Mouse (Mus musculus) heart, postnatal 0 days (tissue): ENCODE measurements around the gene Plekha4. TPM values are rescaled to one million over a fixed set of nuclear protein-coding genes. Genes with fewer than 3 reads are reported as not detected.
"Not testable (repeated sequence)": the region's sequence is repeated elsewhere in the genome, so short reads cannot be mapped to it uniquely, and the experiment has no call there.

Experiments
- ATAC-seq: fragments of 200-750 bp; cut with Nextera tagmentation; 2 replicates; pipeline ENCODE4 v1.8.0; 2017; ENCODE audit warnings: low read depth, moderate number of reproducible peaks, moderate library complexity; ENCODE audit not compliant: insufficient read depth
- DNase-seq: peaks from one replicate; pipeline ENCODE4 v3.0.0-alpha.2; 2016; ENCODE audit warnings: low spot score
- H3K27ac ChIP-seq: fragments of 300-500 bp; sonication (generic); 2 replicates; pipeline ENCODE4 v1.5.1; 2014; ENCODE audit warnings: low read depth, mild to moderate bottlenecking
- H3K27me3 ChIP-seq: fragments of 300-500 bp; sonication (generic); 2 replicates; pipeline ENCODE4 v1.6.1; 2014; ENCODE audit warnings: low read length, mixed read lengths; ENCODE audit not compliant: control insufficient read depth, insufficient read depth
- H3K36me3 ChIP-seq: fragments of 300-500 bp; sonication (generic); replicated peaks from 2 replicates; pipeline ENCODE4 v1.6.1; 2014; ENCODE audit warnings: low read length, mixed read lengths; ENCODE audit not compliant: control insufficient read depth, insufficient read depth
- H3K4me1 ChIP-seq: fragments of 300-500 bp; sonication (generic); 2 replicates; pipeline ENCODE4 v1.6.1; 2014; ENCODE audit warnings: antibody characterized with exemption; ENCODE audit not compliant: control insufficient read depth, insufficient read depth
- H3K4me2 ChIP-seq: fragments of 300-500 bp; sonication (generic); 2 replicates; pipeline ENCODE4 v1.6.1; 2014; ENCODE audit warnings: low read depth, mild to moderate bottlenecking, low read length, moderate library complexity
- H3K4me3 ChIP-seq: fragments of 300-500 bp; sonication (generic); 2 replicates; pipeline ENCODE4 v1.5.1; 2014; ENCODE audit warnings: low read depth, low read length
- H3K9ac ChIP-seq: fragments of 300-500 bp; sonication (generic); replicated peaks from 2 replicates; pipeline ENCODE4 v1.6.1; 2014; ENCODE audit warnings: low read depth, low read length, mixed read lengths
- H3K9me3 ChIP-seq: fragments of 300-500 bp; sonication (generic); replicated peaks from 2 replicates; pipeline ENCODE4 v1.6.1; 2016; ENCODE audit warnings: low read length; ENCODE audit not compliant: control insufficient read depth
- CTCF ChIP-seq: IDR thresholded peaks from 2 replicates; pipeline ENCODE4 v1.5.1; 2016; ENCODE audit warnings: antibody characterized with exemption, control low read depth, low read depth
- EP300 ChIP-seq: IDR thresholded peaks from 2 replicates; pipeline ENCODE4 v1.6.1; 2016; ENCODE audit warnings: antibody characterized with exemption, low read depth
- WGBS: fragments of 180-500 bp; shearing (Covaris S2); extraction: QIAGEN DNeasy Blood & Tissue Kit; methylation state at CpG from one replicate; pipeline ENCODE4 v1.1.7; 2014; 5-methylcytosine and 5-hydroxymethylcytosine counted together
- polyA plus RNA-seq: library from polyadenylated mRNA; unstranded; fragments of >200 nt; fragmentation: Nextera tagmentation; extraction: Ambion mirVana; gene quantifications from 2 replicates; pipeline ENCODE4 v1.2.1, GENCODE M21; 2015
- total RNA-seq: library from RNA; depleted of rRNA; stranded (reverse); fragments of >200 nt; gene quantifications from 2 replicates; pipeline ENCODE4 v1.2.3, GENCODE M21; 2014; ENCODE audit warnings: low replicate concordance

The Plekha4 gene
- total and polyA plus RNA-seq, 2 experiments from 2014 or later, result 0.78 to 1.3 TPM

DNA sequence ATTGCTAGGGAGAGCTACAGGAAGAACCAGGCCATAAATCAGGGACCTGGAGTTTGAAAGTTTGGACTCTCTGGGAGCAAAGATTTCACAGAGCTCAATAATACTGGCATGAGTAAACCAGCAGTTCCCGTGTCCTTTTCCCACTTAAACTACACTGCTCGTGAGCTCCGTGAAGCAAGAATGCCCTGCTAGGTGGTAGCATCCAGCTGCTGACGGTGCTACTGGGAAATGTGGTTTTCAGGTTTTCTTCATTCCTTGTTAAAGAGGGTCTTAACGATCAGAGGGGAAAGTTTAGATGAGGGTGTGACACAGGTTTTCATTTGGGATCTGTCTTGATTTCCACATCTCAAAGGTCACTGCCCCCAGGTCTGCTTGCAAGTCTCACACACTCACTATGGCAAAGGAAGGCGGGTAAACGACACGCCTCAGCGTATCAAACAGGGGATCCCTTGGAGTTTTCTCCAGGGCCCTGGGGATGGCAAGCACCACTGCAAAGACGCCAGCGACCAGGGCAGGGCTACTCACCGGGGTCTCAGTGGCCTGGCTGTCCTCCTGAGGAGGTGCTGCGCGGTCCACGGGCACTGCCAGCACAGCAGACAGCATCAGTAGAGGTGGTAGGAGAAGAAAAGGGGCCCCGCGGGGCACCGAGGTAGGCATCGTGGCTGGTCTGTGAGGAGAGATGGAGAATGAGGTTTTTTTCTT, 16.8 kb upstream of the Plekha4 start:
- Histone ChIP-seq H3K4me2 (peak overlapping the region; percentile 85), H3K9me3 (no peaks in the 10 kb centered on the region), H3K4me3 (peak overlapping the region; percentile 92), H3K27ac (peak overlapping the region; percentile 86), H3K36me3 (peaks cover 29% of the 10 kb centered on the region), H3K27me3 (no peaks in the 10 kb centered on the region), H3K4me1 (peaks cover 13% of the 10 kb centered on the region), H3K9ac (peak overlapping the region; percentile 84)
- 31% methylated on average over 19 of the region's 19 CpGs for WGBS
- ATAC-seq (no peak), DNase-seq (no peak)
- no peak for TF ChIP-seq EP300
- TF ChIP-seq CTCF, result no peak

DNA sequence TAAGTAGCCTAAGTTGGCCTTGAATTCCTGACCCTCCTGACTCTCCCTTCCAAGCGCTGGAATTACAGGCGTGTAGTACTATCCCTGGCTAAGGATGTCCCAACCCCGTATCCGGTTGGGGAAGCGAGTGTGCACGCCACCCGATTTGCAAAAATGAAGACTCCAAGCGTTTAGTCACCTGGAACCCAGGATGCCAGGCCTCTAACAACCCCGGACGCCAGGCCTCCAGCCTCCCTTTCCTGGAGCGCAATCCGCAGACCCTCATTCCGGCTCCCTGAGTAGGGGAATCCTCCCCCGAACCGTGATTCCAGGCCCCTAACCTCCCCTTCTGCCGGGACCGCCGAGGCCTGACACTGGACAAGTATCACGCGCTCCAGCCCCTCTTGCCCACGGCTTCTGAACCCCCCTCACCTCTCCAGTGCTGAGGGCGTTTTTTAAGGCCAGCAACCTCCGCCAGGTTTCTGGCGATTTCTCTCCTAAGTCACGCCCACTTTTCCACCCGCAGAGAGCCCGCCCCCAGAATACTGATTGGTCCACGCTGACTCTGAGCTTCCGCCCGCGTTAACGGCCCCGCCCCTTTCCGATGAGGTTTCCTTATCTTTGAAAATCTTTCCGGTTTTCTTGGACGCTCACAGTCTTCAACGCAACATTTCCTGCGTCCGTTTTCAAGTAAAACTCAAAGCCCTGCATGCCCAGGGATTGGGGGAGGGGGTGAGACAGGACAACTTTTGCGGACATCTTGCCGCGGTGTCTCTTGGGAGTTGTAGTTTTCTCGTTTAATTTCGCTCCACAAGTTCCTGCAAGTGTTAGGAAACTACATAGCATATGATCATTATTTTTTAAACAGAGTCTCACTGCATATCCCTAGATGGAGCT, 16.0 kb upstream of the Plekha4 start, which contains the start of gene Nucb1:
Nucb1 (minus strand) TSS at position 495 of the 876 bp plus-strand sequence.
- peak within 1 kb of the TSS; percentile 86 for H3K27ac ChIP-seq
- peak; percentile 92 for ATAC-seq
- peaks cover 29% of the 10 kb centered on the region for H3K36me3 ChIP-seq
- peak within 1 kb of the TSS; percentile 84 for H3K9ac ChIP-seq
- under 1% methylated on average over 44 of the region's 44 CpGs for WGBS
- H3K4me3 ChIP-seq, result peak within 1 kb of the TSS; percentile 92
- peak within 1 kb of the TSS; percentile 85 for H3K4me2 ChIP-seq
- DNase-seq, result peak; percentile 95
- no peaks in the 10 kb centered on the region for H3K9me3 ChIP-seq
- TF ChIP-seq EP300 (peak; percentile 85), CTCF (no peak; the same call in 1 of the 2 replicates)
- no peaks in the 10 kb centered on the region for H3K27me3 ChIP-seq
- peaks cover 13% of the 10 kb centered on the region for H3K4me1 ChIP-seq

DNA sequence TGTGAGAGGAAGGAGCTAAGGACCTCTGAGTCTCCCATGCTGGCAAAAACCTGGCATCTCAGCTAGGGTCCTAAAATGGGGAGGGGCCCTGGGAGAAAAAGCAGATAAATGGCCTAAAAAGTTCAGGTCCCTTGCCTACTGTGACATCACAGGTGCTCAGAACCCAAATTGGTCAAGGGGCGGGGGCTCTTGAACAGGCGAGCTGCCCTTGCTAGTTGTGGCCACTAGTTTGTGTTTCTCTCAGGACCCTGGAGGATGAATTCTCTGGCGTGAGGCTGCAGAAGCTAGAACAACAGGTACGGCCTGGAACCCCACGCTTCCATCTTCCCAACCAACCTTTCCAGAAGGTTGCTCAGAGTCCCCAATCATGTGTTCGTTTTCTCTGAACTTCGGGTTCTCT, 11.7 kb upstream of the Plekha4 start:
- no peak overlapping the region for H3K9ac ChIP-seq
- no peak overlapping the region for H3K4me2 ChIP-seq
- peaks cover 4% of the 10 kb centered on the region for H3K4me1 ChIP-seq
- TF ChIP-seq CTCF (no peak), EP300 (no peak)
- H3K36me3 ChIP-seq, result no peaks in the 10 kb centered on the region
- no peaks in the 10 kb centered on the region for H3K27me3 ChIP-seq
- ATAC-seq (no peak), DNase-seq (no peak)
- no peak overlapping the region for H3K27ac ChIP-seq
- 79% methylated on average over 7 of the region's 7 CpGs for WGBS
- H3K9me3 ChIP-seq, result no peaks in the 10 kb centered on the region
- H3K4me3 ChIP-seq, result no peak overlapping the region

DNA sequence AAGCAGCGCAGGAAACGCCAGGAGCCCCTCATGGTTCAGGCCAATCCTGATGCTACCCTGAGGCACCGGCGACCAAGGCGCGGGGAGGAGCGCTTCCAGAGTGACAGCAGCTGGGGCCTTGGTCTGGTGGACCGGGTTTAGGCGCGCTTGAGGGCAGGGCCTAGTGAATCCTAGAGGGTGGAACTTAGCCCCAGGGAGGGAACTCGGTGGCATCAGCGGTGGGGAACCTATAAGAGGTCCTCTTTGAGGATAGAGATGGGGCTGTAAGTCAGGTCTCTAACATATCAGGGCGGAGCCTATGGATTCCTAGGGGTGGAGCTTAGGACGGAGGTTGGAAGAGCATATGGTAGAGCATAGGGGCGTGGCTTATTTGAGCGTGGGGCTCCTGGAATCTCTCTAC, 10.7 kb upstream of the Plekha4 start:
- Histone ChIP-seq H3K36me3 (no peaks in the 10 kb centered on the region), H3K27me3 (no peaks in the 10 kb centered on the region), H3K4me2 (no peak overlapping the region), H3K9ac (no peak overlapping the region), H3K9me3 (no peaks in the 10 kb centered on the region), H3K4me1 (no peaks in the 10 kb centered on the region), H3K4me3 (no peak overlapping the region), H3K27ac (no peak overlapping the region)
- TF ChIP-seq EP300 (no peak), CTCF (no peak)
- ATAC-seq, result no peak; the same call in 1 of the 2 replicates
- DNase-seq, result no peak
- 25% methylated on average over 16 of the region's 16 CpGs for WGBS

DNA sequence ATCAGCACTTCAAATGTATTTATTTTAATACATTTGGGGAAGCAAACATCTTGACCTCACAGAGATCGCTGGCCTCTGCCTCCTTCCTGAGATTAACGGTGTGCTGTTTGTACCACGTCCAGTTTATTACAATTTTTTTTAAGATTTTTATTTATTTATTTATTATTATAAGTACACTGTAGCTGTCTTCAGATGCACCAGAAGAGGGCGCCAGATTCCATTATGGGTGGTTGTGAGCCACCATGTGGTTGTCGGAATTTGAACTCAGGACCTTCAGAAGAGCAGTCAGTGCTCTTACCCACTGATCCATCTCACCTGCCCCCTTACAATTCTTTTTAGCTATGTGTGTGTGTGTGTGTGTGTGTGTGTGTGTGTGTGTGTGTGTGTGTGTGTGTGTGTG, 9.3 kb upstream of the Plekha4 start:
- peak; percentile 18; the same call in 1 of the 2 replicates for TF ChIP-seq CTCF
- H3K4me2 ChIP-seq, ATAC-seq, H3K36me3 ChIP-seq, H3K9me3 ChIP-seq, H3K4me3 ChIP-seq, H3K27me3 ChIP-seq, H3K9ac ChIP-seq, H3K4me1 ChIP-seq, H3K27ac ChIP-seq, DNase-seq: not testable (repeated sequence)
- 63% methylated on average over 5 of the region's 5 CpGs for WGBS
